Mouse (Mus musculus): Measurements from ENCODE around the gene Ndrg4.

Gene Ndrg4

GRCm38 (mm10) chr8:95727625-95728024 lies 50.8 kb downstream of the Ndrg4 start:
- no peak for DNase-seq

GRCm38 (mm10) chr8:95738596-95738995 lies 61.8 kb downstream of the Ndrg4 start:
- DNase-seq: peak; percentile 11 to 19

GRCm38 (mm10) chr8:95741732-95742131 lies 65.0 kb downstream of the Ndrg4 start:
- peak; percentile 8 to 21 for DNase-seq

GRCm38 (mm10) chr8:95748028-95748427 lies 71.2 kb downstream of the Ndrg4 start:
- no peak for DNase-seq

GRCm38 (mm10) chr8:95751924-95752323 lies 75.1 kb downstream of the Ndrg4 start:
- DNase-seq: no peak

DNA sequence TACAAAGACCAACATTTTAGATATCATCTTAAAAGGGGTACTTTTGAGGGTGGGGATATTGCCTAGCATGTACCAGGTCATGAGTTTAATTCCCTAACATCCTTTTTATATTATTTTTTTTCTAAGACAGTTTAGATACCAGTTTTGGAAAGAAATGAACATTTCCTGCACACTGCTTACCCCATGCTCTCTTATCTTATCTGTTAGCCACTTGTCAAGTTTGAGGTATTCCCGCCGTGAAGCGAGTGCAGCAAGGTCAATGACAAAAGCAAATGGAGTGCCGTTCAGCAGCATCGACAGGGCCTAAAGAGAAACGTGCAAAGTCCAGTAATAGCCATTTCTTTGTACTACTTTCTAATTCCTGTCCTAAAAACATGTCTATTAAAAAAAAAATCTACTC lies 83.5 kb downstream of the Ndrg4 start:
- no peak for DNase-seq

DNA sequence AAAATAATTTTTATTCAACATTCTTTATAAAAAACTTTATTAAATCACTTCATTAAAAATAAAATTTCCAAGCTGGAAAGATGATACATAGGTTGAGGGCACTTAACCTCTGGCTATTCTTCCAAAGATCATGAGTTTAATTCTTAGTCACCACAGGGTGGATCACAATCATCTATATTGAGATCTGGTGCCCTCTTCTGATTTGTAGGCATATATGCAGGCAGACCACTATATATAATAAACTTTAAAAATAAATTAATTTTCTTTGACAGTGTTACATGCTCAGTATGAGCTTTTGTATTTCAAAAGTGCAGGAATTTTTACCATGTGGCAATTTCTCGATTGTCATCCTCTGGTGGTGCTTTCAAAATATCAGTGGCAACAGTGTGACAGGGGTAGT lies 87.4 kb downstream of the Ndrg4 start:
- no peak for DNase-seq
